Comparison of ENCODE assay signal across 16 mouse cellular contexts in the genomic region with DNA sequence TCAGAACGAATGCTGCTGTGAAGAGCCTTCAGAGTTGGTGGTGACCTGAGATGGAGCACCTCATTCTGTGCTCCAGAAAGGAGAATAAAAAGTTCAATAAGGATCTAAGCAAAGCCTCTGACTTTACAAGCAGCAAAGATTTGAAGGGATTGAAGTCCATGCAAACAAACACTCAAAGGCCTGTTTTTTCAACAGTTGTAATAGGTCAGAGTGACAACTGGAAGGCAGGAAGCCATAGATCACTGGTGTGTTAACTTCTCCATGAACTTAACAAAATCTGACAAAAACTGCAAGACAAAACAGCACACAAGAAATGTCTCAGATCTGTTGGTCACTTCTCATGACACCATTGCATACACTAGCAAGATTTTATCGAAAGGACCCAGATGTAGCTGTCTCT. TPM values are rescaled to one million over a fixed set of nuclear protein-coding genes. Genes with fewer than 3 reads are reported as not detected.
"Had no signal": no experiment of that assay in that cellular context is flagged by ENCODE, and none has a peak within 500 bp of the region (broad histone marks: within the 10 kb centered on the region; RNA-seq: fewer than 3 reads in every experiment).

Gene Sult1b1 (minus strand): TSS at position 85 of the 400 bp plus-strand sequence.

- H3K27ac ChIP-seq: hindbrain, postnatal 0 days; limb, embryonic 12.5 days; liver, embryonic 14.5 days; midbrain, embryonic 10.5 days; neural tube, embryonic 15.5 days had no signal

- H3K4me2 ChIP-seq: limb, embryonic 12.5 days; lung, embryonic 14.5 days; neural tube, embryonic 15.5 days had no signal

- H3K9ac ChIP-seq: limb, embryonic 12.5 days; liver, embryonic 14.5 days; lung, embryonic 14.5 days; neural tube, embryonic 15.5 days had no signal

- H3K4me1 ChIP-seq: limb, embryonic 12.5 days; midbrain, embryonic 10.5 days; neural tube, embryonic 15.5 days had no signal

- H3K36me3 ChIP-seq: limb, embryonic 12.5 days; midbrain, embryonic 10.5 days; neural tube, embryonic 15.5 days had no signal

- DNase-seq: kidney, postnatal 10 days; layer of hippocampus, adult 9-11 months; layer of hippocampus, postnatal 36 days; lung, embryonic 14.5 days; lung, postnatal 10 days; lung, postnatal 4 days; midbrain, embryonic 14.5 days; right cerebral cortex, adult 18-20 months; thymus, postnatal 4 days had no signal

- H3K4me3 ChIP-seq: limb, embryonic 12.5 days; midbrain, embryonic 10.5 days; myocyte; neural tube, embryonic 15.5 days had no signal

- ATAC-seq: hindbrain, postnatal 0 days had no signal

- H3K9me3 ChIP-seq: limb, embryonic 12.5 days; midbrain, embryonic 10.5 days; neural tube, embryonic 15.5 days had no signal

- H3K27me3 ChIP-seq: limb, embryonic 12.5 days; neural tube, embryonic 15.5 days had no signal

RNA-seq across cellular contexts. Expression of gene Sult1b1, which starts in this region (rescaled TPM):
- polyA plus RNA-seq: hindbrain, postnatal 0 days; limb, embryonic 12.5 days; lung, embryonic 14.5 days; midbrain, embryonic 10.5 days; midbrain, embryonic 14.5 days; myocyte; neural tube, embryonic 11.5 days; neural tube, embryonic 15.5 days had no signal
